Mouse (Mus musculus) gonadal fat pad, adult 2 months (tissue): Measurements from ENCODE around the gene Ovol3. TPM values are rescaled to one million over a fixed set of nuclear protein-coding genes. Genes with fewer than 3 reads are reported as not detected.
A peak's percentile ranks its signal among the peaks of the same experiment; 100 is the strongest.
"Not testable (repeated sequence)": the region's sequence is repeated elsewhere in the genome, so short reads cannot be mapped to it uniquely, and the experiment has no call there.

Experiments used
- DNase-seq: peaks from one replicate; pipeline ENCODE4 v3.0.0-alpha.2; 2012; ENCODE audit warnings: low read depth
- polyA plus RNA-seq: library from polyadenylated mRNA; depleted of rRNA; stranded (reverse); fragments of >200 nt; gene quantifications from 2 replicates; pipeline ENCODE4 v1.2.3, GENCODE M21; 2012; rRNA removed

Gene Ovol3
- not detected in 2 replicates for polyA plus RNA-seq

GRCm38 (mm10) chr7:30235625-30236024 is at the start of gene Ovol3:
Gene Ovol3 (minus strand): TSS chr7:30235725.
- no peak for DNase-seq

GRCm38 (mm10) chr7:30282740-30283139 is 47.2 kb upstream of the Ovol3 start:
- DNase-seq, result no peak

GRCm38 (mm10) chr7:30281522-30281921 is 46.0 kb upstream of the Ovol3 start:
- no peak for DNase-seq

- DNase-seq, result peak; percentile 20
Observed at GRCm38 (mm10) chr7:30280670-30281138, 45.2 kb upstream of the Ovol3 start.

- peak; percentile 45 for DNase-seq
Observed at GRCm38 (mm10) chr7:30279951-30280669, 44.6 kb upstream of the Ovol3 start, which contains the start of the genes Thap8 and Wdr62. Gene Thap8 (plus strand): TSS chr7:30280094. Gene Wdr62 (minus strand): TSS chr7:30280419.

GRCm38 (mm10) chr7:30279536-30279935 is 44.0 kb upstream of the Ovol3 start:
- DNase-seq, result no peak

GRCm38 (mm10) chr7:30278911-30279310 is 43.4 kb upstream of the Ovol3 start:
- DNase-seq, result no peak

- DNase-seq, result no peak
Observed at GRCm38 (mm10) chr7:30274383-30274782, 38.9 kb upstream of the Ovol3 start.

GRCm38 (mm10) chr7:30269641-30270040 is 34.1 kb upstream of the Ovol3 start:
- no peak for DNase-seq

GRCm38 (mm10) chr7:30266780-30267179 is 31.3 kb upstream of the Ovol3 start:
- no peak for DNase-seq

GRCm38 (mm10) chr7:30265935-30266334 is 30.4 kb upstream of the Ovol3 start:
- DNase-seq, result no peak

- DNase-seq, result no peak
Observed at GRCm38 (mm10) chr7:30265531-30265930, 30.0 kb upstream of the Ovol3 start.

GRCm38 (mm10) chr7:30265041-30265440 is 29.5 kb upstream of the Ovol3 start:
- DNase-seq, result no peak

- no peak for DNase-seq
Observed at GRCm38 (mm10) chr7:30251956-30252954, 16.7 kb upstream of the Ovol3 start.

- DNase-seq, result not testable (repeated sequence)
Observed at GRCm38 (mm10) chr7:30237374-30237773, 1.8 kb upstream of the Ovol3 start.

GRCm38 (mm10) chr7:30235091-30235490 is 434 bp downstream of the Ovol3 start:
- no peak for DNase-seq

- no peak for DNase-seq
Observed at GRCm38 (mm10) chr7:30234276-30234858, 1.2 kb downstream of the Ovol3 start.

GRCm38 (mm10) chr7:30233387-30233786 is 2.1 kb downstream of the Ovol3 start:
- DNase-seq, result no peak

- no peak for DNase-seq
Observed at GRCm38 (mm10) chr7:30232631-30233148, 2.8 kb downstream of the Ovol3 start.

GRCm38 (mm10) chr7:30231669-30232454 is 3.7 kb downstream of the Ovol3 start, which contains the start of the genes Polr2i and Tbcb:
Gene Polr2i (plus strand): TSS chr7:30231948.
Gene Tbcb (minus strand): TSS chr7:30232272.
- DNase-seq, result peak; percentile 89

GRCm38 (mm10) chr7:30231328-30231668 is 4.2 kb downstream of the Ovol3 start:
- DNase-seq, result no peak
